ENCODE assay signal across 29 mouse cellular contexts in the genomic region with DNA sequence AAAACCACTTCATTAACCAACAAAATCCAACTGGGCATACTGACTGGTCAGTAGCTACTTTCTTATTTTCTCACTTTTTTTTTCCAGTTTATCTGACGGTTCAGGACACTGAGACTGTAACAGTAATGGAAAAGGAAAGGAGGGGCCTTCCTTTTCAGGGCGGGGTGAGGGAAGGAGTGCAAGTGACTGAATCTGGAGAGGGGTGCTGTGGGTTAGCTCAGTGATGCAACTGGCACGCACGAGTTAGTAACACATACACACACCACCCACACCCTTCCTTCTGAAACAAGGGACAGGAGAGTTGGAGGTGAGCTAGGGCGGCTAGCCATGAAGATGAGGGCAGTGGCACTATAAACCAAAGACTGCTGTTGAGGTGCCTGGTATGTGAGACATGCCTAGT. TPM values are rescaled to one million over a fixed set of nuclear protein-coding genes. Genes with fewer than 3 reads are reported as not detected.
DNase-seq lines count a peak whose midpoint lies in the region; ATAC-seq and TF ChIP-seq lines count a peak whose summit lies in the region.
"Had no signal": no experiment of that assay in that cellular context is flagged by ENCODE, and none has a peak within 500 bp of the region (broad histone marks: within the 10 kb centered on the region; RNA-seq: fewer than 3 reads in every experiment).

No protein-coding gene starts in this region.

- H3K4me2 ChIP-seq in heart, embryonic 15.5 days = no peak overlapping the region; the same call in 1 of the 2 replicates
- H3K4me2 ChIP-seq: hindbrain, embryonic 13.5 days; lung, embryonic 14.5 days; stomach, embryonic 15.5 days had no signal

- DNase-seq in gastrocnemius, adult 2 months = no peak
- no peak for DNase-seq in gastrocnemius, postnatal 14 days
- DNase-seq in heart, postnatal 36 days = no peak
- DNase-seq in lung, postnatal 10 days = peak; percentile 48
- DNase-seq in monocyte, adult 2 months (ENCODE audit: low read depth in 1 of 2, low spot score in 2 of 2) = peak; percentile 23 to 39
- DNase-seq in yolk sac, embryonic 10.5 days (ENCODE audit: low spot score) = no peak
- DNase-seq in urinary bladder, adult 18-20 months (ENCODE audit: low spot score in 2 of 2) = no peak
- DNase-seq: adrenal gland, postnatal 25 days; cerebellum, adult 18-20 months; forebrain, postnatal 0 days; kidney, adult 2 months; kidney, postnatal 25 days; layer of hippocampus, adult 9-11 months; lung, embryonic 14.5 days; right cerebral cortex, postnatal 14 days; thymus, adult 18-20 months; thymus, postnatal 4 days had no signal

- H3K9ac ChIP-seq in heart, embryonic 15.5 days = no peak overlapping the region
- H3K9ac ChIP-seq: forebrain, postnatal 0 days; hindbrain, embryonic 13.5 days; lung, embryonic 14.5 days; stomach, embryonic 15.5 days had no signal

- intact Hi-C loops in gastrocnemius, adult 2 months (cut with DNase I) = no loop called here
- intact Hi-C loops in gastrocnemius, postnatal 14 days (cut with DNase I; ENCODE audit: low total_unique reads) = no loop called here
- intact Hi-C loops in heart, postnatal 36 days (cut with DNase I) = no loop called here

- H3K27me3 ChIP-seq in heart, embryonic 15.5 days = no peaks in the 10 kb centered on the region
- H3K27me3 ChIP-seq: hindbrain, embryonic 13.5 days; stomach, embryonic 15.5 days had no signal

- no peaks in the 10 kb centered on the region for H3K9me3 ChIP-seq in heart, embryonic 15.5 days (replicated peaks)
- H3K9me3 ChIP-seq: forebrain, embryonic 10.5 days; G1E; hindbrain, embryonic 13.5 days; limb, embryonic 10.5 days; midbrain, embryonic 10.5 days; stomach, embryonic 15.5 days had no signal

- peak overlapping the region; percentile 38 for H3K4me3 ChIP-seq in gastrocnemius, adult 2 months
- H3K4me3 ChIP-seq in heart, embryonic 15.5 days = no peak overlapping the region
- H3K4me3 ChIP-seq: forebrain, embryonic 10.5 days; hindbrain, embryonic 13.5 days; limb, embryonic 10.5 days; midbrain, embryonic 10.5 days; stomach, embryonic 15.5 days had no signal

- no peaks in the 10 kb centered on the region for H3K36me3 ChIP-seq in heart, embryonic 15.5 days
- H3K36me3 ChIP-seq: G1E; stomach, embryonic 15.5 days had no signal

- peak overlapping the region; percentile 32; the same call in 1 of the 2 replicates for H3K27ac ChIP-seq in gastrocnemius, adult 2 months
- H3K27ac ChIP-seq in heart, embryonic 15.5 days = peak overlapping the region; percentile 31; the same call in 1 of the 2 replicates
- H3K27ac ChIP-seq: forebrain, embryonic 10.5 days; hindbrain, embryonic 13.5 days; limb, embryonic 10.5 days; midbrain, embryonic 10.5 days; stomach, embryonic 15.5 days had no signal

- WGBS in heart, embryonic 15.5 days = 63% methylated on average over 5 of the region's 5 CpGs

- TF ChIP-seq CTCF in gastrocnemius, adult 2 months (IDR thresholded peaks at IDR 0.05) = no peak

- H3K4me1 ChIP-seq in heart, embryonic 15.5 days (replicated peaks) = no peaks in the 10 kb centered on the region
- H3K4me1 ChIP-seq: forebrain, embryonic 10.5 days; hindbrain, embryonic 13.5 days; limb, embryonic 10.5 days; midbrain, embryonic 10.5 days; stomach, embryonic 15.5 days had no signal

- ATAC-seq in heart, embryonic 15.5 days (replicated peaks; ENCODE audit: insufficient number of reproducible peaks, insufficient read depth, low FRiP score, low read depth) = peak; percentile 47; the same call in 1 of the 2 replicates
- ATAC-seq: CD4-positive, CD25-positive, alpha-beta regulatory T cell, adult 4 months; forebrain, postnatal 0 days; inflammation-experienced regulatory T-cells, adult 6 months had no signal

RNA-seq across cellular contexts. Expression of a gene that starts 1.3 kb away (rescaled TPM):
- total RNA-seq in gastrocnemius, adult 2 months (2021) = 1 to 10 TPM in 1 of 2 experiments, under 1 TPM in 1; 0.18 to 1.0 TPM
- under 1 TPM in 1 of 2 experiments, not detected in 1; 0.18 TPM for total RNA-seq in gastrocnemius, postnatal 14 days (2021)
- not detected in 2 replicates for polyA plus RNA-seq in heart, embryonic 15.5 days (2015; fragmentation: Nextera tagmentation; extraction: Ambion mirVana)
- 1 to 10 TPM in 1 of 2 experiments, under 1 TPM in 1; 0.89 to 1.6 TPM for total RNA-seq in heart, postnatal 36 days (2021)
- total RNA-seq: adrenal gland, postnatal 25 days; forebrain, postnatal 0 days; G1E; left cerebral cortex, adult 8-10 months; liver, adult 2 months had no signal
- polyA plus RNA-seq: CD4-positive, CD25-positive, alpha-beta regulatory T cell, adult 4 months; forebrain, embryonic 10.5 days; forebrain, postnatal 0 days; G1E; hindbrain, embryonic 13.5 days; inflammation-experienced regulatory T-cells, adult 6 months; limb, embryonic 10.5 days; lung, embryonic 14.5 days; midbrain, embryonic 10.5 days; neural tube, embryonic 14.5 days; stomach, embryonic 15.5 days had no signal

RNA-seq across cellular contexts. Expression of a gene that starts 21.7 kb away (rescaled TPM):
- total RNA-seq in gastrocnemius, adult 2 months (2021) = 10 to 100 TPM; 60.9 to 69.8 TPM
- 10 to 100 TPM; 76.8 to 81.8 TPM for total RNA-seq in gastrocnemius, postnatal 14 days (2021)
- polyA plus RNA-seq in heart, embryonic 15.5 days (2015; fragmentation: Nextera tagmentation; extraction: Ambion mirVana) = 63.5 and 64.1 TPM in 2 replicates
- total RNA-seq in heart, postnatal 36 days (2021) = 10 to 100 TPM; 85.2 to 87.5 TPM

Comparison
In these comparisons a context has a peak if more than half of its experiments do, and no peak if none do; other contexts are left out.
1. DNase-seq: peak in lung, postnatal 10 days (single experiment) and monocyte, adult 2 months (2 of 2); none in gastrocnemius, adult 2 months (single experiment), gastrocnemius, postnatal 14 days (single experiment), heart, postnatal 36 days (0 of 2), yolk sac, embryonic 10.5 days (single experiment) and urinary bladder, adult 18-20 months (0 of 2).